Mouse (Mus musculus) liver, embryonic 14.5 days (tissue): ENCODE measurements around the gene Kcnq5. TPM values are rescaled to one million over a fixed set of nuclear protein-coding genes. Genes with fewer than 3 reads are reported as not detected.

Experiments used
- ATAC-seq: fragments of 200-750 bp; cut with Nextera tagmentation; 2 replicates; pipeline ENCODE4 v1.8.0; 2017; ENCODE audit warnings: moderate number of reproducible peaks, mild to moderate bottlenecking, moderate library complexity; ENCODE audit not compliant: insufficient read depth
- DNase-seq, 3 experiments: peaks; one replicate each; pipeline ENCODE4 v3.0.0-alpha.2; 2012 to 2013; ENCODE audit warnings: low read depth in 3 of 3, low spot score in 3 of 3
- H3K27ac ChIP-seq: fragments of 300-500 bp; sonication (generic); 2 replicates; pipeline ENCODE4 v1.5.1; 2014; ENCODE audit warnings: moderate library complexity, mild to moderate bottlenecking, control low read depth, inconsistent platforms
- H3K27me3 ChIP-seq: fragments of 300-500 bp; sonication (generic); 2 replicates; pipeline ENCODE4 v1.6.1; 2014; ENCODE audit warnings: mild to moderate bottlenecking, low read length, moderate library complexity; ENCODE audit not compliant: control insufficient read depth, insufficient read depth
- H3K36me3 ChIP-seq: fragments of 300-500 bp; sonication (generic); replicated peaks from 2 replicates; pipeline ENCODE4 v1.6.1; 2014; ENCODE audit warnings: low read depth; ENCODE audit not compliant: control insufficient read depth, insufficient read depth
- H3K4me1 ChIP-seq, 2 experiments: fragments of 200-500 bp in 1 of 2; fragments of 300-500 bp in 1 of 2; sonication (generic) in 1 of 2; replicated peaks; 2 replicates each; pipeline ENCODE4 v1.6.1; 2012 to 2014; ENCODE audit warnings: antibody characterized with exemption in 1 of 2, inconsistent platforms in 1 of 2, low read length in 1 of 2; ENCODE audit not compliant: control insufficient read depth in 2 of 2, insufficient read depth in 2 of 2
- H3K4me2 ChIP-seq: fragments of 300-500 bp; sonication (generic); 2 replicates; pipeline ENCODE4 v1.6.1; 2014; ENCODE audit warnings: low read depth, mild to moderate bottlenecking, control low read depth, moderate library complexity
- H3K4me3 ChIP-seq, 2 experiments: fragments of 200-500 bp in 1 of 2; fragments of 300-500 bp in 1 of 2; sonication (generic) in 1 of 2; 2 replicates each; pipeline ENCODE4 v1.5.1; 2012 to 2014; ENCODE audit warnings: low read depth in 2 of 2, low read length in 2 of 2, mild to moderate bottlenecking in 2 of 2, control low read depth in 1 of 2, inconsistent platforms in 1 of 2, moderate library complexity in 1 of 2; ENCODE audit not compliant: insufficient read depth in 1 of 2
- H3K9ac ChIP-seq: fragments of 300-500 bp; sonication (generic); replicated peaks from 2 replicates; pipeline ENCODE4 v1.6.1; 2014; ENCODE audit warnings: mild to moderate bottlenecking, control low read depth, moderate library complexity
- H3K9me3 ChIP-seq: fragments of 300-500 bp; sonication (generic); 2 replicates; pipeline ENCODE4 v1.6.1; 2016; ENCODE audit warnings: low read length, mixed read lengths; ENCODE audit not compliant: control insufficient read depth
- CTCF ChIP-seq: IDR thresholded peaks from 2 replicates; pipeline ENCODE4 v1.5.1; 2016; ENCODE audit warnings: antibody characterized with exemption, low read depth, control low read depth
- EP300 ChIP-seq: IDR thresholded peaks from 2 replicates; pipeline ENCODE4 v1.6.1; 2016; ENCODE audit warnings: antibody characterized with exemption, low read depth
- WGBS: fragments of 180-500 bp; shearing (Covaris S2); extraction: QIAGEN DNeasy Blood & Tissue Kit; methylation state at CpG from one replicate; pipeline ENCODE4 v1.1.7; 2014; ENCODE audit not compliant: insufficient replicate concordance; 5-methylcytosine and 5-hydroxymethylcytosine counted together
- polyA plus RNA-seq, 2 experiments: library from polyadenylated mRNA; depleted of rRNA in 1 of 2; stranded (reverse) in 1 of 2; unstranded in 1 of 2; fragments of >200 nt; fragmentation: Nextera tagmentation in 1 of 2; extraction: Ambion mirVana in 1 of 2; gene quantifications; 2 replicates each; pipeline versions ENCODE4 v1.2.1 to v1.2.3; 2012 to 2014

Gene Kcnq5
- polyA plus RNA-seq, 2 experiments: 0.11 TPM; not detected in 1

DNA sequence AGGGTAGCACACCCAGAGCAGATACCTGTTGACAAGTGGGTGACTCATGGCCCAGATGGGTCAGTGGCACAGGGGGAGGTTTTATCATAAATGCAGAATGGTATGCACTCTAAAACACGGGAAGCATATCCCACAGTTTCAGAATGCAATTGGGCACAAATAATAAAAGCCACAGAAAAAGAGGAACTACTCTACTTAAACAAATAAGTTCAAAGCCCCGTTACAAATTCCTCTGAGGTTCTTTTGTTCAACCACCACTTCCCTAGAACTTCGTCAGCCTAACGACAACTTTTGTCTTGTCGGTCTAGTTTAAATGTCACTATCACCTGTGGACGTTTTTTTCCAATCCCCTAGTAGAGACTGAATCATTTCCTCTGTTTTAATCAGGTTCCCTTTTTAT lies 407.1 kb downstream of the Kcnq5 start:
- H3K4me3 ChIP-seq: no peak overlapping the region
- no peaks in the 10 kb centered on the region for H3K36me3 ChIP-seq
- TF ChIP-seq CTCF (no peak), EP300 (no peak)
- DNase-seq (no peak), ATAC-seq (no peak)
- WGBS: 5% methylated on average over 6 of the region's 6 CpGs
- H3K27me3 ChIP-seq: no peaks in the 10 kb centered on the region
- no peak overlapping the region for H3K9ac ChIP-seq
- H3K4me1 ChIP-seq: no peaks in the 10 kb centered on the region
- H3K27ac ChIP-seq: no peak overlapping the region
- H3K4me2 ChIP-seq: no peak overlapping the region
- no peaks in the 10 kb centered on the region for H3K9me3 ChIP-seq

DNA sequence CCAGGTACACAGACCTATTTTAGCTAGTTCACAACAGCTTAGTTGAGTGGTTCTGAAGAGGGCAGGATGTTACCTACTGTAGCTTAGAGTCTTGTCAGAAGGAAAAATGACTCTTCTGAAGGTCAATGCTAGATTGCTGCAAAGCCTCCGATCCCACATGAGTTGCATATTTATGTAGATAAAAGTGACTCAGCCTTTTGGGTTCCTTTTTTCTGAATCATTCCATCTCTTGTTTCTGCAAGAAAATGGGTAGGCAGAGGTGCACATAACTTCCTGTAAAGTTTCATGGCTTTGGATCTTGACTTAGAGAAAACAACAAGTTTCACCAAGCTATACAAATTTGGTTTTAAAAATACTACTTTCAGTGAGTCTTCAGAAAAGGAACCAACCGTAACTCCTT lies 409.0 kb downstream of the Kcnq5 start:
- no peak for DNase-seq
- Histone ChIP-seq H3K27ac (no peak overlapping the region), H3K9ac (no peak overlapping the region), H3K36me3 (no peaks in the 10 kb centered on the region), H3K9me3 (no peaks in the 10 kb centered on the region), H3K4me2 (no peak overlapping the region), H3K27me3 (no peaks in the 10 kb centered on the region), H3K4me3 (no peak overlapping the region), H3K4me1 (no peaks in the 10 kb centered on the region)
- ATAC-seq: no peak
- 52% methylated on average over 2 of the region's 2 CpGs for WGBS
- TF ChIP-seq EP300 (no peak), CTCF (no peak)

DNA sequence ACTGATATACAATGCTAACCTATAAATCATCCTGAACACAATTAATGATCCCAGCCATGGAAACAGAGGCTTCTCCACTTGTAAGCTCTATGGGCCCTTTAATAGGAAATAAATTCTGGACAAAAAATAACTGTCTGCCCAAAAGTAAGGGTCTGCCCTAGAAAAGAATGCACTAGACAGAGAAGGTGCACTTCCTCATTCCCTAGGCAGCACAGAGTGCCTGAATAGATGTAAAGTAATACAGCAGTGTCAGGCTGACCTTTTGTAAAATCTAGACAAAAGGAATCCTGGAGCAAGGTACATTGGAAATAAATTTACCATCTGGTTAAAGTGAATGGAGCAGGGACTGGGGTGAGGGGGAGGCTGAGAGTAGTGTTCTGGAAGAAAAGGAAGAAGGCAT lies 417.8 kb downstream of the Kcnq5 start:
- Histone ChIP-seq H3K4me3 (no peak overlapping the region), H3K4me2 (no peak overlapping the region), H3K9me3 (no peaks in the 10 kb centered on the region), H3K4me1 (no peaks in the 10 kb centered on the region), H3K27ac (no peak overlapping the region), H3K27me3 (no peaks in the 10 kb centered on the region), H3K9ac (no peak overlapping the region), H3K36me3 (no peaks in the 10 kb centered on the region)
- ATAC-seq: no peak
- no peak for TF ChIP-seq CTCF
- DNase-seq: no peak

DNA sequence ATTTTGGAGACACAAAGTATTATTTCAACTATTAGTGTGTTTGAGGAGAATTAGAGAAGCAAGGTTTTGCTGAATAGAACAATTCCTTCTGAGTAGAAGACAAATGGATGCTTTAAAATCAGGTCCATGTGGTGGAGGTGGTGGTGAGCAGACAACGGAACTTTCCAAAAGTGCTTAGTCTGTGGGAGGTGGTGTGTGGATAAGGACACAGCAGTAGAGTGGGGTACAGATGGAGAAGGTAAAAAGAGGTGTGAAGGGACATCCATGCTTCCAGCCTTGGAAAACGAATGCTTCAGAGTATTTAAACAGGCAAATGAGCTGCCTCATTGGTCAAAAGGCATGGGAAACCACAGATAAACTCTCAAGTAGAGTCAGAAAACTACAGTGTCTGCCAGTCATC lies 422.3 kb downstream of the Kcnq5 start:
- Histone ChIP-seq H3K36me3 (no peaks in the 10 kb centered on the region), H3K4me1 (no peaks in the 10 kb centered on the region), H3K4me2 (no peak overlapping the region), H3K4me3 (no peak overlapping the region), H3K9me3 (no peaks in the 10 kb centered on the region), H3K9ac (no peak overlapping the region), H3K27ac (no peak overlapping the region), H3K27me3 (no peaks in the 10 kb centered on the region)
- DNase-seq: no peak
- no peak for TF ChIP-seq EP300
- TF ChIP-seq CTCF: no peak
- no peak for ATAC-seq
- WGBS: 48% methylated on average over 2 of the region's 2 CpGs

DNA sequence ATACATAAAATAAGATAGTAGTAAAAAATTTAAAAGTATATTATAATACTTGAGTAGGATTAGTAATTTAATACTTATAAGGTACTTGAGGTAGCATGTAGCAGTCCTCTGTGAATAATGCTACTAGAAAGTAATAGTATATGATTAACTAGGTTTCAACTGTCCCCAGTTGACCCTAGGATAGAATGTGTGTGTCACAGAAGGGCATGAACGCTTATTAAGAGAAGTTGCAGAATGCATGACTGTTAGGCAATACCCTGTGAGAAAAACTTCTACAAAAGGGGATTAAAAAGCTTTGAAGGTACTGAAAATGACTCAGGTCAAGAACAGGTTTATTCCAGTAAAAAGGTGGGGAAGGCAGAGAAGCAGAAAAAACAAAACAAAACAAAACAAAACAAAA lies 430.9 kb downstream of the Kcnq5 start:
- no peak overlapping the region for H3K27ac ChIP-seq
- no peaks in the 10 kb centered on the region for H3K36me3 ChIP-seq
- DNase-seq (no peak), ATAC-seq (no peak)
- no peaks in the 10 kb centered on the region for H3K9me3 ChIP-seq
- H3K4me1 ChIP-seq: no peaks in the 10 kb centered on the region
- 59% methylated on average over 1 of the region's 1 CpGs for WGBS
- no peak for TF ChIP-seq EP300
- H3K4me2 ChIP-seq: no peak overlapping the region
- no peak overlapping the region for H3K4me3 ChIP-seq
- H3K27me3 ChIP-seq: no peaks in the 10 kb centered on the region
- no peak overlapping the region for H3K9ac ChIP-seq

DNA sequence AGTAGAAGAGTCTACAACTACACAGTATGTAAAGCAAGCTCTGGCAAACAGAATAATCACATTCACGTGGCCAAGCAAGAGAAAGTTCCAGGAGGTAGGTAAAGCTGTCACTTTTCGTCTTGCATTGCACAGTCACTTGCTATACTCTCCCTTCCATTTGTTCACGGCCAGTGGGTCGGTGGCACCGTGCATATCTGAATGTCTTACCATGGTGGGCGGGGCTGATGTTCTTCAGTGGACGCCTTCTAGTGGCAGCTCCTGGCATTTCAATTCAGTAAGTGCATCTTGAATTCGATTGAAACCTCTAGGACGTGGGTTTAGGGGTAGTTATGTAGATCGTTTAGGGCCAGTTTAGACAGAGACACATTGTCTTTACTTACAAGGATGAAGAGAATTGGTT lies 439.7 kb downstream of the Kcnq5 start:
- no peak overlapping the region for H3K4me3 ChIP-seq
- TF ChIP-seq CTCF (peak; percentile 26; the same call in 1 of the 2 replicates), EP300 (no peak)
- no peaks in the 10 kb centered on the region for H3K27me3 ChIP-seq
- DNase-seq: no peak
- no peak overlapping the region for H3K4me2 ChIP-seq
- no peaks in the 10 kb centered on the region for H3K9me3 ChIP-seq
- no peaks in the 10 kb centered on the region for H3K4me1 ChIP-seq
- WGBS: 64% methylated on average over 10 of the region's 10 CpGs
- ATAC-seq: no peak
- no peak overlapping the region for H3K27ac ChIP-seq
- no peak overlapping the region for H3K9ac ChIP-seq
- no peaks in the 10 kb centered on the region for H3K36me3 ChIP-seq
